Mouse (Mus musculus) heart, embryonic 15.5 days (tissue): ENCODE results near the gene Kcnab1. TPM values are rescaled to one million over a fixed set of nuclear protein-coding genes. Genes with fewer than 3 reads are reported as not detected.

Source experiments
- ATAC-seq: fragments of 200-750 bp; cut with Nextera tagmentation; replicated peaks from 2 replicates; pipeline ENCODE4 v1.8.0; 2017; ENCODE audit warnings: low read depth, moderate TSS enrichment; ENCODE audit not compliant: insufficient number of reproducible peaks, insufficient read depth, low FRiP score
- H3K27ac ChIP-seq: fragments of 300-500 bp; sonication (generic); 2 replicates; pipeline ENCODE4 v1.5.1; 2015; ENCODE audit warnings: mild to moderate bottlenecking, inconsistent platforms
- H3K27me3 ChIP-seq: fragments of 300-500 bp; sonication (generic); 2 replicates; pipeline ENCODE4 v1.6.1; 2015; ENCODE audit warnings: inconsistent platforms
- H3K36me3 ChIP-seq: fragments of 300-500 bp; sonication (generic); 2 replicates; pipeline ENCODE4 v1.6.1; 2015; ENCODE audit warnings: mild to moderate bottlenecking, inconsistent platforms
- H3K4me1 ChIP-seq: fragments of 300-500 bp; sonication (generic); replicated peaks from 2 replicates; pipeline ENCODE4 v1.6.1; 2015; ENCODE audit warnings: inconsistent platforms
- H3K4me2 ChIP-seq: fragments of 300-500 bp; sonication (generic); 2 replicates; pipeline ENCODE4 v1.6.1; 2015; ENCODE audit warnings: inconsistent platforms, mild to moderate bottlenecking, moderate library complexity
- H3K4me3 ChIP-seq: fragments of 300-500 bp; sonication (generic); 2 replicates; pipeline ENCODE4 v1.5.1; 2015; ENCODE audit warnings: mild to moderate bottlenecking, inconsistent platforms
- H3K9ac ChIP-seq: fragments of 300-500 bp; sonication (generic); 2 replicates; pipeline ENCODE4 v1.6.1; 2015; ENCODE audit warnings: mild to moderate bottlenecking, inconsistent platforms
- H3K9me3 ChIP-seq: fragments of 300-500 bp; sonication (generic); replicated peaks from 2 replicates; pipeline ENCODE4 v1.6.1; 2016; ENCODE audit warnings: inconsistent platforms
- WGBS: fragments of 180-500 bp; shearing (Covaris S2); methylation state at CpG from one replicate; pipeline ENCODE4 v1.1.7; 2015; ENCODE audit warnings: mixed read lengths; 5-methylcytosine and 5-hydroxymethylcytosine counted together
- polyA plus RNA-seq: library from polyadenylated mRNA; unstranded; fragments of >200 nt; fragmentation: Nextera tagmentation; extraction: Ambion mirVana; gene quantifications from 2 replicates; pipeline ENCODE4 v1.2.1, GENCODE M21; 2015

Gene Kcnab1
- polyA plus RNA-seq, 1 experiment from 2014 or later: 2.3 TPM

DNA sequence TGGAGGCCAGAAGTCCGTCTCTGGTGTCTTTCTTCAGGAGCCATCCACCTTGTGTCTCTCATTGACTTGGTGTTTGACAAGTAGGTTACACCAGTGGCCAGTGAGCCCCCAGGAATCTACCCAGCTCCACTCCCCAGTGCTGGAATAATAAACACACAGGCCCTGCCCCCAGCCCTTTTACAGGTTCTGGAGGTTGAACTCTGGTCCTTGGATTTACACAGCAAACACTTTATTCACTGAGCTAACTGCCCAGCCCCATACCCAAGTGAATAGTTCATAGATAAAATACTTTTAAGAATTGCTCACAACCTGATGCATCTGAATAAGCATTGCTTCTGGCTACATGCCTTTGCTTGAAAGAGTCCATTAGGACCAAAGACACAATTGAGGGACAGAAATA, 164.1 kb downstream of the Kcnab1 start:
- no peak overlapping the region for H3K27ac ChIP-seq
- no peaks in the 10 kb centered on the region for H3K9me3 ChIP-seq
- no peak overlapping the region for H3K4me2 ChIP-seq
- H3K27me3 ChIP-seq: no peaks in the 10 kb centered on the region
- ATAC-seq: no peak
- 83% methylated on average over 1 of the region's 1 CpGs for WGBS
- no peak overlapping the region for H3K9ac ChIP-seq
- no peaks in the 10 kb centered on the region for H3K4me1 ChIP-seq
- H3K36me3 ChIP-seq: no peaks in the 10 kb centered on the region
- no peak overlapping the region for H3K4me3 ChIP-seq

DNA sequence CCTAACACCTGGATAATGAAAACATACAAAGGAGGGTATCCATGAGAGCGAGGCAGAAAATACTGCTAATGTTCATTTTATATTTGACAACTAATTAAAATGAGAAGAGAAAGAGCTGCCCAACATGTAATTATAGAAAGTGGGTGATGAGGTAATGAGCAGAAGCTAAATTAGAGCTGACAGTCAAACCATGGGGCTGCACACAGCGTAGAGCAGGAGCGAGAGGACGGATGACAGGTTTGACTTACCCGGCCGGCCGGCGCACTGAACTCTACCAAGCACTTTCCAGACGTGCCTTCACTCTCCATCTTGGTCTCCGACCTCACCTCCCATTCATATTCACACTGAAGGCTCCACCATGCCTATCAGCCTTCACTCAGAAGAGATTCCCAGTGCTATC, 168.6 kb downstream of the Kcnab1 start:
- ATAC-seq: no peak

DNA sequence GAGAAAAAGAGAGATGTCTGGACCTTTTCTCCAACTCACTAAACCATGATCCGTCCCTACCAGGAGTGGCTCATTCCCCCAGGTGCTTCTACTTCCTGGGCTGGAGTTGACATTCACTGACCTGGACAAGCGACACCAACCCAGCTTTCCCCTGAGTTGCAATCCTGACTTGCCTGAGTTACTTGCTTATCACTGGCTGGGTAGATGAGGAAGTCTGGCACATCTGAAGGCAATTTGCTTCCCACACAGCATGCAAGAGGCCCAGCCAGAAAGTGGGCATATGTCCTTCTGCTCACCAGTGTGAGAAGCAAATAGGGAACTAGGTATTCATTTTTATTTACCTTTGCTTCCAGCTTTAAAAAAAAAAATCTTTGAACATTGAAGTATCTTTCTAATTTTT, 174.2 kb downstream of the Kcnab1 start:
- Histone ChIP-seq H3K4me1 (no peaks in the 10 kb centered on the region), H3K4me2 (no peak overlapping the region), H3K4me3 (no peak overlapping the region), H3K9me3 (no peaks in the 10 kb centered on the region), H3K27ac (no peak overlapping the region), H3K27me3 (no peaks in the 10 kb centered on the region), H3K9ac (no peak overlapping the region), H3K36me3 (no peaks in the 10 kb centered on the region)
- 74% methylated on average over 2 of the region's 2 CpGs for WGBS
- ATAC-seq: no peak

More for the DNA sequence above, 168.6 kb downstream of the Kcnab1 start:
- Histone ChIP-seq H3K4me3 (no peak overlapping the region), H3K27ac (no peak overlapping the region), H3K9ac (no peak overlapping the region), H3K36me3 (no peaks in the 10 kb centered on the region), H3K27me3 (no peaks in the 10 kb centered on the region), H3K4me1 (no peaks in the 10 kb centered on the region), H3K9me3 (no peaks in the 10 kb centered on the region), H3K4me2 (no peak overlapping the region)
- 86% methylated on average over 10 of the region's 10 CpGs for WGBS

DNA sequence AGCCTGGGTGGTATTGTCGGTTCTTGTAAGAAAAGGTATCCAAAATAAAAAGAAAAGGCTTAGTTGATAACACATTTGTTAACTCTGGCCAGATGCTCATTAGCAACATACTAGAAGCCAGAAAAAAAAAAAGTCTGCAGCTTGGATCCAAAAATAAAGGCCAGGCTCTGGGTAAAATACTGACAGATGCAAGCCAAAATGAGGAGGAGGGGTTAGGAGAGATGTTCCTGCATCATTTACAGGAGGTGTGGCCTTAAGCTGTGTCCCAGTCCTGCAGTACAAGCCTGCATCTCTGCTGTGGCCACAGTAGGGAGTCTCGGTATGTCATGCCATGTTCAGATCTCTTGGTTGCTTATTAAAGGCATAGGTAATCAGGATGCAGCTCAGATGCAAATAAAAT, 179.8 kb downstream of the Kcnab1 start:
- no peaks in the 10 kb centered on the region for H3K4me1 ChIP-seq
- no peak overlapping the region for H3K27ac ChIP-seq
- H3K27me3 ChIP-seq: no peaks in the 10 kb centered on the region
- no peak overlapping the region for H3K4me2 ChIP-seq
- no peak for ATAC-seq
- H3K9ac ChIP-seq: no peak overlapping the region
- H3K4me3 ChIP-seq: no peak overlapping the region
- WGBS: 83% methylated on average over 2 of the region's 2 CpGs
- H3K9me3 ChIP-seq: no peaks in the 10 kb centered on the region
- no peaks in the 10 kb centered on the region for H3K36me3 ChIP-seq

DNA sequence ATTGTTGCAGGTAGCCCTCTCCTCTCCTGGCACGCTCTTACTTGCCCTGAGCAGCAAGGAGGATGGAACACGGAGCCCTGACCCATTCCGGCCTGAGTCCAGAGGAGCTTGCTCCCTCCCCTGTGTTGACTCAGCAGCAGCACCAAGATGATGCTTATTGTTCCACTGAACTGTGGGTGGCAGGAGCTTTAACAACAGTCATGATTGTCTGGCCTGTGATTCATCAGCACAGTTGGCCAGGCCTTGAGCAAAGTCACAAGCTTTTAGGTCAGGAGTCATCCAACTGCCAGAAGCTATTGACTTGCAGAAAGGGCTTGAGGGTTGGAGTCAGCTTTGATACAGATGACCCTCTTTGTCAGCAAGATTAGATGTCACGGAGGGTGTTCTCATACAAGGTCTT, 187.8 kb downstream of the Kcnab1 start:
- H3K36me3 ChIP-seq: no peaks in the 10 kb centered on the region
- no peak overlapping the region for H3K27ac ChIP-seq
- H3K4me2 ChIP-seq: no peak overlapping the region
- H3K27me3 ChIP-seq: no peaks in the 10 kb centered on the region
- no peak overlapping the region for H3K4me3 ChIP-seq
- H3K4me1 ChIP-seq: peaks cover 10% of the 10 kb centered on the region; the same call in 1 of the 2 replicates
- H3K9ac ChIP-seq: no peak overlapping the region
- ATAC-seq: no peak
- 62% methylated on average over 4 of the region's 4 CpGs for WGBS
- H3K9me3 ChIP-seq: no peaks in the 10 kb centered on the region

DNA sequence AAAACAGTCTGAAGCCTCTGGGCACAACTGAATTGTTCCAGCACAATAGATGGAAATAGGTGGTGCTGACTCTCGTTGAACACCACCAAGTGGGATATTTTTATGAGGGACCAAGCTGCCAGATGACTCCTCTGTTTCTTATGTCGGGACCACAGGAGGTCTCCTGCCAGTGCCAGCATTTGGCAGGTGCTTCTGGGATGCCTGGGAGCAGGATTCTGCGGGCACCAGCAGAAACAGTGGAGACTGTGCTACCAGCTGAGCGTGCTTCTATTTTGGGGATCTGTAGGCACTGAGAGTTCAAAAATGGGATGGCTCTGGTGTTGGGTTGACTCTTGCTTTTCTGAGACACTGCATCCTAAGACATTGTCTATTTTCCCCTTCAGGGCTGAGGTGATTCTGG, 190.0 kb downstream of the Kcnab1 start:
- ATAC-seq: no peak

DNA sequence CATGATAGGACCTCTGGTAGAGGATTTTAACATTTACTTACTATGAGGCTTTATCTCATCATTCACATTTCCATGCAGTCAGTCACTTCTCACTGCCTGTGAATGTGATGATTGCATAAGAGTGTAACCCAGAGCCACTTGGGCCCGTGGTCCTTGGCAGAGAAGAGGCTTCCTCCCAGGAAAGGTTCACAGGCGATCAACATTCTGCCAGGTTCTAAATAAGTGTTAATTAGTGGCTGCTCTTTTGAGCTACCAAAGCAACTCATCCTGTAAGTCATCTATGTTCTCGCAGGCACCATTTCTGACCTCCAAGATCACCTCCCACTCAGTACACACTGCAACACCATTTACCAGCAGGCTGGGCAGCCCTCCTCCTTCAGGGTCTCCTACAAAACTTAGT, 192.3 kb downstream of the Kcnab1 start:
- ATAC-seq: no peak
- Histone ChIP-seq H3K4me1 (peaks cover 10% of the 10 kb centered on the region; the same call in 1 of the 2 replicates), H3K27ac (no peak overlapping the region), H3K27me3 (no peaks in the 10 kb centered on the region), H3K9ac (no peak overlapping the region), H3K36me3 (no peaks in the 10 kb centered on the region), H3K9me3 (no peaks in the 10 kb centered on the region), H3K4me2 (no peak overlapping the region), H3K4me3 (no peak overlapping the region)
- WGBS: 20% methylated on average over 3 of the region's 3 CpGs

More for the DNA sequence above, 190.0 kb downstream of the Kcnab1 start:
- no peaks in the 10 kb centered on the region for H3K9me3 ChIP-seq
- WGBS: 75% methylated on average over 4 of the region's 4 CpGs
- peaks cover 10% of the 10 kb centered on the region; the same call in 1 of the 2 replicates for H3K4me1 ChIP-seq
- H3K9ac ChIP-seq: no peak overlapping the region
- no peaks in the 10 kb centered on the region for H3K36me3 ChIP-seq
- H3K4me3 ChIP-seq: no peak overlapping the region
- H3K27me3 ChIP-seq: no peaks in the 10 kb centered on the region
- no peak overlapping the region for H3K4me2 ChIP-seq
- no peak overlapping the region for H3K27ac ChIP-seq

DNA sequence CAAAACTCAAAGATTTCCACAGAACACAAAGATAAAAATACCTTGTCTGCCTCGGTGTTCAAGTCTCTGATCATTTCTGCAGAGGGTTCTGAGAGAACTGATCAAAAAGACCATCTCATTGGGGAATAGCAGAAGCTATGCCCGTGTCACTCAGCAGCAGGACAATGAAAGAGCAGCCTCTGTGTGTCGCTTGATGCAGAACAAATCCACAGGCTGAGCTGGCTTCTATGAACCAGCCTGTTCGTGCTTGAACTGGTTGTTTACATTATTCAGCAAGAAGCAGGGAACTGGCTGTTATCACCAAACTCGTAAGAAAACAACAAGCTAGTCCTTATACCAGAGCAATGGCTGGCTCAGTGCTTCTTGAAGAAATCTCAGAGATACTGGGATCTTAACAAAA, 193.4 kb downstream of the Kcnab1 start:
- no peaks in the 10 kb centered on the region for H3K9me3 ChIP-seq
- ATAC-seq: no peak
- H3K36me3 ChIP-seq: no peaks in the 10 kb centered on the region
- no peak overlapping the region for H3K9ac ChIP-seq
- H3K4me3 ChIP-seq: no peak overlapping the region
- H3K27me3 ChIP-seq: no peaks in the 10 kb centered on the region
- peaks cover 7% of the 10 kb centered on the region; the same call in 1 of the 2 replicates for H3K4me1 ChIP-seq
- no peak overlapping the region for H3K4me2 ChIP-seq
- H3K27ac ChIP-seq: no peak overlapping the region
- 40% methylated on average over 5 of the region's 5 CpGs for WGBS

DNA sequence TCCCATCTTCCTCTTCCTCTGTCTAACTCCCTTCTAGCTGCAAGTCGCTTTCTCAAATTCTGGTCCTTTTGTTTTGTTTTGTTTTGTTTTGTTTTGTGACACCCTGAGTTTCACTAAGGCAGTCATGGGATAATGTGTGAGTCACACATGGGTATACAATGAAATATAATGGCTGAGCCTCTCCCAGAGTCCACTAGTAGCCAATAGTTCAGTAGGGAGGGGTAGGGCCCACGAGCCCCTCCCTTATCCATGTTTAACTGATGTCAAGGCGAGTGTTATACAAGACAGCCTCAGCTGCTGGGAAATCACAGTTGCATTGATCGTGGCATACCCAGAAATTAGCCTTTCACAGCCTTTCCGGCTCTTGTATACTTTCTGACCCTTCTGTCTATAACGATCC, 206.7 kb downstream of the Kcnab1 start:
- H3K4me3 ChIP-seq: no peak overlapping the region
- H3K36me3 ChIP-seq: no peaks in the 10 kb centered on the region
- no peak overlapping the region for H3K9ac ChIP-seq
- ATAC-seq: no peak
- no peaks in the 10 kb centered on the region for H3K4me1 ChIP-seq
- no peaks in the 10 kb centered on the region for H3K27me3 ChIP-seq
- no peak overlapping the region for H3K27ac ChIP-seq
- no peaks in the 10 kb centered on the region for H3K9me3 ChIP-seq
- no peak overlapping the region for H3K4me2 ChIP-seq
- 71% methylated on average over 6 of the region's 6 CpGs for WGBS

DNA sequence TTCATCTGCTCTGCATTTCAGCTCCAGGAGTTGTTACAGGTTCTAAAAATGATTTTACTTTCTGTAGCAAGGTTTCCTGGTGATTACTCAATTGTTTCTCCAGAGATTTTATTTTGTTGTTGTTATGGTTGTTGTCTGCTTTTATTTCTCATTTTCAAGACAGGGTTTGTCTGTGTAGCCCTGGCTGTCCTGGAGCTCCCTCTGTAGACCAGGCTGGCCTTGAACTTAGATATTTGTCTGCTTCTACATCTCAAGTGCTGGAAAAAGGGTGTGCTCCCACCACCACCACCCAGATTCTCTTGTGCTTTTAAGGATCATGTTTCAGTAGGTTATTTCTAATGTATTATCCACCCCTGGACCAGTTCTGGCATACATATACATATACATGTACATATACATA, 207.6 kb downstream of the Kcnab1 start:
- Histone ChIP-seq H3K4me2 (no peak overlapping the region), H3K4me1 (no peaks in the 10 kb centered on the region), H3K27me3 (no peaks in the 10 kb centered on the region), H3K27ac (no peak overlapping the region), H3K36me3 (no peaks in the 10 kb centered on the region), H3K9ac (no peak overlapping the region), H3K9me3 (no peaks in the 10 kb centered on the region), H3K4me3 (no peak overlapping the region)
- ATAC-seq: no peak

DNA sequence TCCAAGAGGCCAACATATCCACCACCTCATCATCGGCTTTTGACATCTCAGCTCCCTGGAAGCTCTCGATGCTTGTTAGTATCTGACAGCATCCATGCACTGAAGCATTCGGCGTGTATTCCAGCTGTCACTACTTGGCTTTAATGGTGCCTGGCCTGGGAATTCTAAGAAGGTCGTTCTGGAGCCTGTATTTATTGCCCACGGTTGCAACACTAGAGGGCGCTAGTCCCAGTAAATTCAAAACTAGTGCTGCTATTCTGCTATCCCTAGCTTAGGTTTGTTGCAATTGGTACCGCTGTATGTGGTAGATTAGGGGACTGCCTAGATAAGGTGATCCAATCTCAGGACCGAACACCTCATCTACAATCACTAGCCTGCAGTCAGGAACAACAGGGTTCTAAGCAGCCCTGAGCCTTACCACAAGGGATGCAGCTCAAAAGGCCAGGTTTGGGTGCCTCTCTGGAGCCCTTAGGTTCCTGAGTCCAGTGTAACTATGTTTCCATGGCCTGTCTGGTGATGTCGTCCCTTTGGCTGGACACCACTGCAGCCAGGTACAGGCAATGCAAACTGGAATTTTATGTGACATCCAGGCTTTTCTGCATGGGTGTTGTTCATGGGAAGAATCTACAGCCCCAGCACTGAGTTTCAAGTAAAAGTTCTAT, 208.8 kb downstream of the Kcnab1 start:
- Histone ChIP-seq H3K9me3 (no peaks in the 10 kb centered on the region), H3K27ac (no peak overlapping the region), H3K27me3 (no peaks in the 10 kb centered on the region), H3K9ac (no peak overlapping the region), H3K4me3 (no peak overlapping the region), H3K36me3 (no peaks in the 10 kb centered on the region), H3K4me1 (no peaks in the 10 kb centered on the region), H3K4me2 (no peak overlapping the region)
- 29% methylated on average over 10 of the region's 10 CpGs for WGBS
- no peak for ATAC-seq

DNA sequence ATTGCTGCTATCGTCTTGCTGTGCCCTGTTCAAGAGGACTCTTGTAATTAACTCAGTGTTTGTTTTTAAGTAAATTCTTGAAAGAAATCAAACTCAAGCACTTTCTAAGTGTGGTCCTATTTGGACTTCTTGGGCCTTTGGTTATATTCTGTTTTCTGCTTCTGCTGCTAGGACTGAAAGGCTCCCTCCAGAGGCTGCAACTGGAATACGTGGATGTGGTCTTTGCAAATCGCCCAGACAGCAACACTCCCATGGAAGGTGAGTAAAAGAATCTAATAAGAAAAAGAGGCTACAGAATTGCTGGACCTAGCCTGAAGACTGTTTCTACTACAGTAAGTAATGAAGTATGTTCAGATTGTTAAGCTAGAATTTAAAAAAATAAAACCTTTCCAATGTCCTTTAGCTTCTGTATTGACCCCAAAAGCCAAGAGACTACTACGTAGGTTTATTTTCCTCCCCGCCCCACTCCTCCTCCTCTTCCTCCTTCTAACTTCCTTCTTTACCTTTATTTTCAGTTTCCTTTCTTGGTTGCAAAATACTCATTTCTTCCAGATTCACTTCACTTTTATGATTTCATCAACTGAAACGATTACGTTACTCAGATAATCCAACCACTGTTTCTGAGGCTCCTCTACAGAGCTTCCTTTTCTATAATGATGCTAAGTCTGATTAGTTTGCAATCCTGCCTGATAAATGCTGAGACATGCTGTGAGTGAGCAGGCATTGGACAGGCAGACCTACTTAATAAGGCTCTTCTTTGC, 210.2 kb downstream of the Kcnab1 start:
- H3K4me2 ChIP-seq: no peak overlapping the region
- H3K9me3 ChIP-seq: no peaks in the 10 kb centered on the region
- no peaks in the 10 kb centered on the region for H3K27me3 ChIP-seq
- no peak for ATAC-seq
- no peak overlapping the region for H3K27ac ChIP-seq
- no peak overlapping the region for H3K4me3 ChIP-seq
- no peaks in the 10 kb centered on the region for H3K36me3 ChIP-seq
- no peak overlapping the region for H3K9ac ChIP-seq
- no peaks in the 10 kb centered on the region for H3K4me1 ChIP-seq
- WGBS: 69% methylated on average over 7 of the region's 7 CpGs
